Mouse (Mus musculus): ENCODE results near the gene Trp53rkb. TPM values are rescaled to one million over a fixed set of nuclear protein-coding genes. Genes with fewer than 3 reads are reported as not detected.

Gene Trp53rkb
- total and polyA plus RNA-seq, 3 experiments, result 7.0 to 9.1 (median 7.1) TPM

DNA sequence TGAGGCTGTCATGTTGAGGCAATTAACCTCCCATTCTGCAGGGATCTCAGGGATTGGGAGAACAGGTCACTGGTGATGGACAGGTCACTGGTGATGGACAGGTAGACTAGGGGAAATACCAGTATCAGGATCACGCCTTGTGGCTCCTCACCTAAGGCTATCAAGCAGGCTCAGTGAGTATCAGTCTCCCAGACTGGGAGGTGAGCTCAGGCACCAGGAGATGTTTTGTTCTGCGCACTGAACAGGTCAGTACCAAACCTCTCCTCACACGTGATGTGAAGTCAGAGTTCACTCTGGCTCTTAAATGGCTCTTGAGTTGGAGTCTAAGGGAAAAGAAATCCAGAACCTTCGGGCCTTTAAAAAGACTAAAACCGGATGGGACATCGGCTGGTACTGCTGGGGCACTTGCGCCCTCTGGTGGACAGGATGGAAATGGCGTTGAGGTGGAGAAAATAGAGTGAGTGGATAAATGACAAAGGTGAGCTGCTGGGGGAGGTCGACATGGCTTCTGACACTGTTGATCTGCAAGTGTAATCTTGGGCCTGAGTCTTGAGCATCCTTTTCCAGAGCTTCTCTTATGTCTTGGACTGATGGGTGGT is 11.3 kb upstream of the Trp53rkb start:
- H3K4me3 ChIP-seq (replicated peaks in 1 of 3; ENCODE audit: low read depth in 2 of 3, low read length in 2 of 3, poor library complexity in 1 of 3), result no peak overlapping the region

DNA sequence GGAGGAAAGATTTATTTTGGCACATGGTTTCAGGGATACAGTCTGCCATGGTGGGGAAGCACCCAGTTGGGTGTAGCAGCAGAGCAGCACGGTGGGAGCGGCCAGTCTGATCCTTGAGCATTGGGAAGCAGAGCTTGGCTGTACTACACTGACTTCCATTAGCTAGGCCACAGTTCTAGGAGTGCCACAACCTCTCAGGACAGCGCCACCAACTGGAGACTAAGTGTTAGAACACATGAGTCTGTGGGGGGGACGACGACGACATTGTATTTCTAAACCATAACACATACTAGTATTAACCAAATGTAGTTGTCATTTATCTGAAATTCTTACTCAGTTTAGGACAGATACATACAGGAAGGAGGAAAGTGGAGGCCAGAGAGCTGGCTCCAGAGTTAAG is 8.0 kb upstream of the Trp53rkb start:
- Histone ChIP-seq H3K9me3 (replicated peaks; ENCODE audit: low read length) (peaks cover 3% of the 10 kb centered on the region), H3K4me2 (ENCODE audit: insufficient read depth, low read depth, poor library complexity, severe bottlenecking) (no peak overlapping the region), H3K4me3 (replicated peaks in 1 of 3; ENCODE audit: low read depth in 2 of 3, low read length in 2 of 3, poor library complexity in 1 of 3) (no peak overlapping the region), H3K27me3 (replicated peaks) (peaks cover 12% of the 10 kb centered on the region), H3K4me1 (ENCODE audit: control insufficient read depth in 1 of 2, insufficient read depth in 2 of 2) (peaks cover 0 to 18% of the 10 kb centered on the region in 2 experiments; a peak in 2 of 4 replicates), H3K9ac (ENCODE audit: insufficient read depth, low read depth) (no peak overlapping the region), H3K36me3 (replicated peaks in 1 of 2; ENCODE audit: control insufficient read depth in 1 of 2, insufficient read depth in 1 of 2, low read length in 1 of 2) (no peaks in the 10 kb centered on the region), H3K27ac (ENCODE audit: insufficient read depth, low read depth) (no peak overlapping the region), H3K79me2 (replicated peaks; ENCODE audit: control insufficient read depth, extremely low read depth, insufficient read depth, poor library complexity, severe bottlenecking) (no peaks in the 10 kb centered on the region)
- dilution Hi-C loops (cut with MboI; ENCODE audit: extremely low pct_ligation_motif_present, extremely low pct_unique_long_range_greater_than_20kb, low sequenced_read_pairs) (no loop called here), in situ Hi-C loops (cut with MboI; ENCODE audit: low pct_ligation_motif_present, low pct_unique_long_range_greater_than_20kb, low sequenced_read_pairs) (loop anchor here (25.0 kb wide), 1 partner anchor 697 kb away; no protein-coding TSS in a partner anchor)
- TF ChIP-seq MYC (IDR thresholded peaks at IDR 0.05; ENCODE audit: low read depth, low read length) (no peak), CTCF (conservative IDR thresholded peaks at IDR 0.05 in 1 of 2, IDR thresholded peaks at IDR 0.05 in 1 of 2; ENCODE audit: low read depth in 2 of 2, low read length in 2 of 2) (peak in 1 of 2 experiments; percentile 36; a peak in 2 of 4 replicates)
- DNase-seq (ENCODE audit: extremely low read depth), result no peak

More for the DNA sequence above, 11.3 kb upstream of the Trp53rkb start:
- H3K9ac ChIP-seq (ENCODE audit: insufficient read depth, low read depth), result no peak overlapping the region
- DNase-seq (ENCODE audit: extremely low read depth), result peak; percentile 73
- H3K27me3 ChIP-seq (replicated peaks), result peaks cover 5% of the 10 kb centered on the region
- no peak overlapping the region for H3K27ac ChIP-seq (ENCODE audit: insufficient read depth, low read depth)
- peaks cover 3% of the 10 kb centered on the region for H3K9me3 ChIP-seq (replicated peaks; ENCODE audit: low read length)
- dilution Hi-C loops (cut with MboI; ENCODE audit: extremely low pct_ligation_motif_present, extremely low pct_unique_long_range_greater_than_20kb, low sequenced_read_pairs) (no loop called here), in situ Hi-C loops (cut with MboI; ENCODE audit: low pct_ligation_motif_present, low pct_unique_long_range_greater_than_20kb, low sequenced_read_pairs) (loop anchor here (25.0 kb wide), 1 partner anchor 694 kb away; no protein-coding TSS in a partner anchor)
- H3K79me2 ChIP-seq (replicated peaks; ENCODE audit: control insufficient read depth, extremely low read depth, insufficient read depth, poor library complexity, severe bottlenecking), result no peaks in the 10 kb centered on the region
- no peak for TF ChIP-seq HCFC1 (IDR thresholded peaks at IDR 0.05; ENCODE audit: low read depth, low read length)
- TF ChIP-seq CHD1 (IDR thresholded peaks at IDR 0.05; ENCODE audit: low read depth, low read length), result no peak
- TF ChIP-seq ZC3H11A (IDR thresholded peaks at IDR 0.05; ENCODE audit: low read depth, low read length), result peak; percentile 99
- TF ChIP-seq KAT2A (IDR thresholded peaks at IDR 0.05; ENCODE audit: insufficient replicate concordance, low read length), result no peak
- TF ChIP-seq USF1 (IDR thresholded peaks at IDR 0.05; ENCODE audit: low read depth, low read length), result no peak
- TF ChIP-seq BHLHE40 (IDR thresholded peaks at IDR 0.05; ENCODE audit: low read depth, low read length), result 0 out of 2 replicates have a peak, but pooled peaks have one; percentile 23
- no peak for TF ChIP-seq MXI1 (IDR thresholded peaks at IDR 0.05; ENCODE audit: low read depth, low read length)
- peak; percentile 45; the same call in 1 of the 2 replicates for TF ChIP-seq NELFE (IDR thresholded peaks at IDR 0.05; ENCODE audit: low read depth, low read length)
- TF ChIP-seq JUND (conservative IDR thresholded peaks at IDR 0.05; ENCODE audit: low read depth, low read length), result 0 out of 2 replicates have a peak, but pooled peaks have one; percentile 12
- no peak for TF ChIP-seq GABPA (IDR thresholded peaks at IDR 0.05; ENCODE audit: insufficient replicate concordance, low read depth, low read length)
- TF ChIP-seq SMC3 (IDR thresholded peaks at IDR 0.05; ENCODE audit: low read depth, low read length), result peak; percentile 100
- peak; percentile 59; the same call in 1 of the 2 replicates for TF ChIP-seq SIN3A (IDR thresholded peaks at IDR 0.05; ENCODE audit: low read length)
- TF ChIP-seq USF2 (conservative IDR thresholded peaks at IDR 0.05; ENCODE audit: low read depth, low read length), result no peak
- TF ChIP-seq IRF4 (IDR thresholded peaks at IDR 0.05; ENCODE audit: low read depth, low read length), result peak; percentile 55; the same call in 1 of the 2 replicates
- TF ChIP-seq TCF12 (IDR thresholded peaks at IDR 0.05; ENCODE audit: low read depth, low read length), result no peak
- TF ChIP-seq MYC (IDR thresholded peaks at IDR 0.05; ENCODE audit: low read depth, low read length), result no peak
- 0 out of 2 replicates have a peak, but pooled peaks have one; percentile 26 for TF ChIP-seq MEF2A (IDR thresholded peaks at IDR 0.05; ENCODE audit: borderline replicate concordance, low read depth, low read length)
- TF ChIP-seq CTCF (conservative IDR thresholded peaks at IDR 0.05 in 1 of 2, IDR thresholded peaks at IDR 0.05 in 1 of 2; ENCODE audit: low read depth in 2 of 2, low read length in 2 of 2), result peak; percentile 90 to 99
- no peak for TF ChIP-seq ZMIZ1 (IDR thresholded peaks at IDR 0.05; ENCODE audit: low read depth, low read length)
- TF ChIP-seq UBTF (IDR thresholded peaks at IDR 0.05; ENCODE audit: low read depth, low read length), result no peak
- no peak; the same call in none of the 2 replicates for TF ChIP-seq RAD21 (IDR thresholded peaks at IDR 0.05; ENCODE audit: low read depth, low read length)
- TF ChIP-seq JUN (IDR thresholded peaks at IDR 0.05; ENCODE audit: insufficient read depth, low read depth, low read length), result no peak
- TF ChIP-seq ELF1 (IDR thresholded peaks at IDR 0.05; ENCODE audit: low read depth, low read length), result peak; percentile 10; the same call in 1 of the 2 replicates
- H3K4me1 ChIP-seq (ENCODE audit: control insufficient read depth in 1 of 2, insufficient read depth in 2 of 2), result peaks cover 0 to 12% of the 10 kb centered on the region in 2 experiments; a peak in 2 of 4 replicates
- no peak overlapping the region for H3K4me2 ChIP-seq (ENCODE audit: insufficient read depth, low read depth, poor library complexity, severe bottlenecking)
- H3K36me3 ChIP-seq (replicated peaks in 1 of 2; ENCODE audit: control insufficient read depth in 1 of 2, insufficient read depth in 1 of 2, low read length in 1 of 2), result no peaks in the 10 kb centered on the region

Data from CH12.LX (cell line).